Mouse (Mus musculus) megakaryocyte, embryonic 14.5 days (primary cell): ENCODE results near the gene Isx.

Experiments used
- FLI1 ChIP-seq: IDR thresholded peaks from 2 replicates; pipeline ENCODE4 v1.6.1; 2012; ENCODE audit warnings: low read length, inconsistent platforms, mixed read lengths
- GATA1 ChIP-seq: IDR thresholded peaks from 3 replicates; pipeline ENCODE4 v1.6.1; 2012; ENCODE audit warnings: mixed read lengths, low read length, inconsistent platforms, borderline replicate concordance

DNA sequence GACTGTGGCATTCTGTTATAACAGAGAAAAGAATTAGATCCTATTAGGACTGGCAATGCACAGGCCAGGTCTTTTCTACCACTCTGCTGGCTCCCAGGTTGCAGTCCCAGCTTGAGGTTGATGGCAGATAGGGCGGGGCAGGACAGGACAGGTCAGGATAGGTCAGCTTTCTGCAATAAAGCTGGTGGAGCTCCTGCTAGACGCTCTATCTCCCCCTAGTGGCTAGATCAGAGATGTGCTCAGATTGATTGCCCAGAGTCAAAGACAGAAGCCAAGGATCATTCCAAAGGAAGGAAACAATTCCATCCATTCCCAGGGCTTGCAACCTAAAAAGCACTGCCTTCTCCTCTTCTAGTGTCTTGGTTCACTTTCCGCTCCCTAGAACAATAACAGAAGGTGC is 57.8 kb downstream of the Isx start:
- no peak for TF ChIP-seq GATA1
- no peak for TF ChIP-seq FLI1
